Mouse (Mus musculus): ENCODE data around the gene Cdk9. TPM values are rescaled to one million over a fixed set of nuclear protein-coding genes. Genes with fewer than 3 reads are reported as not detected.

Gene Cdk9
- polyA plus RNA-seq, 1 experiment = 112 TPM

DNA sequence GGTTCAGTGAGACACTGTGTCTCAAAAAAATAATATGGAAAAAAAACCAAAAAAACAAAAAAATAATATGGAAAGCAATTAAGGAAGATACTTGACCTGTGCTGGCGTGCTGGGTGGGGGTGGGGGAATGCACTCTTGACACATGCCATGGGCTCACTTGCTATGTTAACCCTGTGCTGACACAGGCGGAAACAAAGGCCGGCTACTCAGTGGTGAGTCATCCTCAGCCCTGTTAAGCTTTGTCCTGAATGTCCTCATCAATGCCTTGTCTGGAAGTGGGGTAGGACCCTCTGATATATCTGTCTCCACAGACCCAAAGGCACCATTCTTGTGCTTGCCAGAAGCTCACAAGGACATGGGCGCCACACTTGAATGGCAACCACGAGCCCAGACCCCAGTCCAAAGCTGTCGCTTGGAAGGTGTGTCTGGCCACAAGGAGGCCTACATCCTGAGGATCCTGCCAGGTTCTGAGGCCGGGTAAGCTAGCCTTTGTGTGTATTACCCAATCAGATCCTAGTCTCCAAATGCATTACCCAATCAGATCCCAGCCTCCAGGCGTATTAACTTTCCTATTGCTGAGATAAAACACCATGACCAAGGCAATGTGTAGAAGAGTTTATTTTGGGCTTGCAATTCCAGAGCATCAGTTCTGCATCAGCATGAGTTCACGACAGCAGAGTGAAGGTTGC, 40.8 kb downstream of the Cdk9 start:
- TF ChIP-seq USF1 (IDR thresholded peaks at IDR 0.05; ENCODE audit: low read depth) = no peak
- no peak for TF ChIP-seq CTCF (IDR thresholded peaks at IDR 0.05; ENCODE audit: control insufficient read depth, insufficient read depth, insufficient read length)
- TF ChIP-seq FOSL1 (IDR thresholded peaks at IDR 0.05; ENCODE audit: insufficient read depth, low read length, poor library complexity, severe bottlenecking) = peak; percentile 50
- TF ChIP-seq MAX (IDR thresholded peaks at IDR 0.05) = peak; percentile 40
- no peaks in the 10 kb centered on the region for H3K27me3 ChIP-seq (ENCODE audit: control insufficient read depth, insufficient read depth, insufficient read length)
- H3ac ChIP-seq (ENCODE audit: control insufficient read depth, insufficient read length, low read depth) = no peak overlapping the region
- H3K79me2 ChIP-seq (ENCODE audit: control insufficient read depth, insufficient read depth) = no peaks in the 10 kb centered on the region
- H3K36me3 ChIP-seq (ENCODE audit: control insufficient read depth, insufficient read depth) = no peaks in the 10 kb centered on the region
- no peak overlapping the region for H3K4me3 ChIP-seq (ENCODE audit: insufficient read depth, poor library complexity, severe bottlenecking)
- no peaks in the 10 kb centered on the region for H3K79me3 ChIP-seq (ENCODE audit: low read depth)

DNA sequence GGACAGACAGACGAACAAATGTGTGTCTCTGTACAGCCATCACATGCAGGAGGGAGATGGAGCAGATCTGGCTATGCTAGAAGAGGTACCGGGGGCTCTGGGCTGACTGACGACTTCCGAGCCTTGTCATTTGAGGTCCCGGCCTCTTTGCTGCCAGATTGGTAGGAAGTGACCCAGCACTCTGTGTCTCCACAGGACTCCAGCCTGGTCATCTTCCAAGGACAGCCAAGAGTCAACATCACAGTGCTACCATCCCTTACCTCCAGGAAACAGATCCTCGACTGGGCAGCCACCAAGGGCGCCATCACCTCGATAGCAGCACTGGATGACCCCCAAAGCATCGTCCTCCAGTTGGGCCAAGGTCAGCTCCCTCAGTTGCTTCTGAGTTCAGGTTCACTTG, 41.7 kb downstream of the Cdk9 start:
- Histone ChIP-seq H3K79me2 (ENCODE audit: control insufficient read depth, insufficient read depth) (no peaks in the 10 kb centered on the region), H3K27me3 (ENCODE audit: control insufficient read depth, insufficient read depth, insufficient read length) (no peaks in the 10 kb centered on the region), H3K79me3 (ENCODE audit: low read depth) (no peaks in the 10 kb centered on the region), H3K4me3 (ENCODE audit: insufficient read depth, poor library complexity, severe bottlenecking) (no peak overlapping the region), H3ac (ENCODE audit: control insufficient read depth, insufficient read length, low read depth) (no peak overlapping the region), H3K36me3 (ENCODE audit: control insufficient read depth, insufficient read depth) (no peaks in the 10 kb centered on the region)
- no peak for TF ChIP-seq MYOG (IDR thresholded peaks at IDR 0.05; ENCODE audit: control insufficient read depth, extremely low read depth, insufficient read length)
- no peak for TF ChIP-seq MYOD1 (IDR thresholded peaks at IDR 0.05; ENCODE audit: control insufficient read depth, insufficient read length, low read depth)
- TF ChIP-seq CTCF (IDR thresholded peaks at IDR 0.05; ENCODE audit: control insufficient read depth, insufficient read depth, insufficient read length) = no peak
- TF ChIP-seq CEBPB (IDR thresholded peaks at IDR 0.05; ENCODE audit: low read depth) = no peak
- no peak for TF ChIP-seq FOSL1 (IDR thresholded peaks at IDR 0.05; ENCODE audit: insufficient read depth, low read length, poor library complexity, severe bottlenecking)
- no peak for TF ChIP-seq MAX (IDR thresholded peaks at IDR 0.05)
- no peak for TF ChIP-seq USF1 (IDR thresholded peaks at IDR 0.05; ENCODE audit: low read depth)

DNA sequence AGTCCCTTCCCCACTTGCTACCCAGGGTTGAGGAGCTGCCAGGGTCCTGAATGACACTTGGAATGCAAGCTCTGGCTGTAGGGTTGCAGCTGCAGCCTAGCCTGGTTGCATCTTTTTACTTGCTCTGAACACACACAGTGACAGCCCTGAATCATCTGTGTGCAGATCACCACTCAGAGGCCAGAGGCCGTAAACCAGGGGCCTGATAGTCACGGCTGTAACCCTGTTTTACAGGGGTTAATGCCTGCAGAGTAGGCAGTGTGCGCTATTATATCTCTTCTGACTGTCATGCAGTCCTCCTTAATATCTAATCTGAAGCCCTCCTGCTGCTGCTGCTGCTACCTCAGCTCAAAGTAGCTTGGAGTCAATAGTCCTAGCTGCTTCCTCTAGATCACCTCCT, 43.0 kb downstream of the Cdk9 start:
- no peaks in the 10 kb centered on the region for H3K36me3 ChIP-seq (ENCODE audit: control insufficient read depth, insufficient read depth)
- H3K79me3 ChIP-seq (ENCODE audit: low read depth) = no peaks in the 10 kb centered on the region
- TF ChIP-seq CEBPB (IDR thresholded peaks at IDR 0.05; ENCODE audit: low read depth) = no peak
- no peak for TF ChIP-seq MYOD1 (IDR thresholded peaks at IDR 0.05; ENCODE audit: control insufficient read depth, insufficient read length, low read depth)
- no peak for TF ChIP-seq CTCF (IDR thresholded peaks at IDR 0.05; ENCODE audit: control insufficient read depth, insufficient read depth, insufficient read length)
- no peak for TF ChIP-seq USF1 (IDR thresholded peaks at IDR 0.05; ENCODE audit: low read depth)
- no peak for TF ChIP-seq MAX (IDR thresholded peaks at IDR 0.05)
- no peak for TF ChIP-seq MYOG (IDR thresholded peaks at IDR 0.05; ENCODE audit: control insufficient read depth, extremely low read depth, insufficient read length)

DNA sequence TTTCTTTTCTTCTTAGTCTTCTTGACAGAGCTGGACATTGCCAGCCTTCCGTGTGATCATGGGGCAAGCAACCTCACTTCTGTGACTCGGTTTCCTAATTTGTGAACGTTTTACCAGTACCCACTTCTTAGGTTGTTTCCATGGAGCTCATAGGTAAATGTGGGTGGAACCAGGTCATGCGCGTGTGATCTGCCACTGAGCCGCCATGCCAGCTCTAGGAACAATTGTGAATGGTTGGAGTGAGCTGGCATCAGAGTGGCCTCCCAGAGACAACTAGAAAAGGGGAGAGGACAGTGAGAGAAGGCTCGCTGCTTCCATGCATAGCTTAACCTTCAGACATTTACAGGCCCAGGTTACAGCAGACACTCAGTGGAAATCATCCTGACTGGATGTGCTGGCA, 44.7 kb downstream of the Cdk9 start:
- H3K79me3 ChIP-seq (ENCODE audit: low read depth) = no peaks in the 10 kb centered on the region
- H3K27me3 ChIP-seq (ENCODE audit: control insufficient read depth, insufficient read depth, insufficient read length) = no peaks in the 10 kb centered on the region
- H3K36me3 ChIP-seq (ENCODE audit: control insufficient read depth, insufficient read depth) = no peaks in the 10 kb centered on the region
- no peak overlapping the region for H3ac ChIP-seq (ENCODE audit: control insufficient read depth, insufficient read length, low read depth)
- no peaks in the 10 kb centered on the region for H3K79me2 ChIP-seq (ENCODE audit: control insufficient read depth, insufficient read depth)
- H3K4me3 ChIP-seq (ENCODE audit: insufficient read depth, poor library complexity, severe bottlenecking) = no peak overlapping the region
- TF ChIP-seq MYOG (IDR thresholded peaks at IDR 0.05; ENCODE audit: control insufficient read depth, extremely low read depth, insufficient read length) (no peak), FOSL1 (IDR thresholded peaks at IDR 0.05; ENCODE audit: insufficient read depth, low read length, poor library complexity, severe bottlenecking) (no peak), USF1 (IDR thresholded peaks at IDR 0.05; ENCODE audit: low read depth) (no peak), CTCF (IDR thresholded peaks at IDR 0.05; ENCODE audit: control insufficient read depth, insufficient read depth, insufficient read length) (no peak), MAX (IDR thresholded peaks at IDR 0.05) (no peak), CEBPB (IDR thresholded peaks at IDR 0.05; ENCODE audit: low read depth) (no peak), MYOD1 (IDR thresholded peaks at IDR 0.05; ENCODE audit: control insufficient read depth, insufficient read length, low read depth) (no peak)

More for the DNA sequence above, 43.0 kb downstream of the Cdk9 start:
- Histone ChIP-seq H3K79me2 (ENCODE audit: control insufficient read depth, insufficient read depth) (no peaks in the 10 kb centered on the region), H3ac (ENCODE audit: control insufficient read depth, insufficient read length, low read depth) (no peak overlapping the region), H3K4me3 (ENCODE audit: insufficient read depth, poor library complexity, severe bottlenecking) (no peak overlapping the region), H3K27me3 (ENCODE audit: control insufficient read depth, insufficient read depth, insufficient read length) (no peaks in the 10 kb centered on the region)

DNA sequence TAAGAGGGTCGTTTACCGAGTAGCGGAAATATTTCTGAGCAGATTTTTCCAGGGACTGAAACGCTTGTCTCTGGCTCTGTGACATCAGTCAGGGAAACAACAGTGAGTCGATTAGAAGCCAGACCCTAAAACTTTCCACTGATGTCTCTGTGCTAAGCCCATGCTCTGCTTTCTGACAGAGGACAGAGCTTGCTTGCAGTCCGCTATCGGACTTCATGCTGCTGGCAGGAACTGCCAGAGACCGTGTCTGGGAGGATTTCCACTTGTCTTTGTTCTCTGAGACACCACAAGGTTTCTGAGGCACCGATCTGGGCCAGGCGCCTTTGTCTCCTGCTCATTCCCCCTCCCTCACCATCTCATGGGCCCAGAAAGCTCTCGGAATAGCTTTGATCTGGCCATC, 45.1 kb downstream of the Cdk9 start:
- no peaks in the 10 kb centered on the region for H3K79me2 ChIP-seq (ENCODE audit: control insufficient read depth, insufficient read depth)
- H3K4me3 ChIP-seq (ENCODE audit: insufficient read depth, poor library complexity, severe bottlenecking) = no peak overlapping the region
- no peaks in the 10 kb centered on the region for H3K79me3 ChIP-seq (ENCODE audit: low read depth)
- no peak for TF ChIP-seq MYOD1 (IDR thresholded peaks at IDR 0.05; ENCODE audit: control insufficient read depth, insufficient read length, low read depth)
- no peak for TF ChIP-seq FOSL1 (IDR thresholded peaks at IDR 0.05; ENCODE audit: insufficient read depth, low read length, poor library complexity, severe bottlenecking)
- TF ChIP-seq MAX (IDR thresholded peaks at IDR 0.05) = no peak
- TF ChIP-seq CTCF (IDR thresholded peaks at IDR 0.05; ENCODE audit: control insufficient read depth, insufficient read depth, insufficient read length) = no peak
- TF ChIP-seq USF1 (IDR thresholded peaks at IDR 0.05; ENCODE audit: low read depth) = no peak
- no peak for TF ChIP-seq MYOG (IDR thresholded peaks at IDR 0.05; ENCODE audit: control insufficient read depth, extremely low read depth, insufficient read length)
- no peak for TF ChIP-seq CEBPB (IDR thresholded peaks at IDR 0.05; ENCODE audit: low read depth)
- no peaks in the 10 kb centered on the region for H3K36me3 ChIP-seq (ENCODE audit: control insufficient read depth, insufficient read depth)
- no peaks in the 10 kb centered on the region for H3K27me3 ChIP-seq (ENCODE audit: control insufficient read depth, insufficient read depth, insufficient read length)
- no peak overlapping the region for H3ac ChIP-seq (ENCODE audit: control insufficient read depth, insufficient read length, low read depth)

DNA sequence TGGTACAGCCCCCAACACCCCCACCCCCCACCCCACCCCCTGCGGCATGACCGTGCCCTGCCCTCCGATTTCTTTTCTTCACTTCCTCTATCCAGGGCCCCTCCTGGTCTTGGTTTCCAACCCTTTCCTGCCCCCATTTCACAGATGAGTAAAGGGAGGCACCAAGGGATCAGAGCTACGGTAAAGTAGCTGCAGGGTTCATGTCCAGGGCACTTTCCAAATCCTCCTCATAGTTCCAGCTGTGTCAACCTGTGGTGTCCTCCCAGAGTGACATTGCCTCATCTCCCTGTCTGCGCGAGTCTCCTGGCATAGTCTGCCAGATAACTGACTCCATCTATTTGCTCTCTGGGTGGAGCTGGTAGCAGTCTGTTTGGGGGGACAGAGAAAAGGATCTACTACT, 47.0 kb downstream of the Cdk9 start:
- H3K36me3 ChIP-seq (ENCODE audit: control insufficient read depth, insufficient read depth) = no peaks in the 10 kb centered on the region
- no peaks in the 10 kb centered on the region for H3K79me2 ChIP-seq (ENCODE audit: control insufficient read depth, insufficient read depth)
- TF ChIP-seq MYOD1 (IDR thresholded peaks at IDR 0.05; ENCODE audit: control insufficient read depth, insufficient read length, low read depth) = no peak
- TF ChIP-seq MYOG (IDR thresholded peaks at IDR 0.05; ENCODE audit: control insufficient read depth, extremely low read depth, insufficient read length) = no peak
- no peak for TF ChIP-seq USF1 (IDR thresholded peaks at IDR 0.05; ENCODE audit: low read depth)
- TF ChIP-seq MAX (IDR thresholded peaks at IDR 0.05) = no peak
- H3K4me3 ChIP-seq (ENCODE audit: insufficient read depth, poor library complexity, severe bottlenecking) = no peak overlapping the region
- H3ac ChIP-seq (ENCODE audit: control insufficient read depth, insufficient read length, low read depth) = no peak overlapping the region
- H3K79me3 ChIP-seq (ENCODE audit: low read depth) = no peaks in the 10 kb centered on the region
- H3K27me3 ChIP-seq (ENCODE audit: control insufficient read depth, insufficient read depth, insufficient read length) = no peaks in the 10 kb centered on the region
